Mouse (Mus musculus) gastrocnemius, adult 18-20 months (tissue): ENCODE measurements around the gene Kctd18. TPM values are rescaled to one million over a fixed set of nuclear protein-coding genes. Genes with fewer than 3 reads are reported as not detected.

ENCODE experiments used
- DNase-seq: peaks from one replicate; pipeline ENCODE4 v3.0.0; 2021; ENCODE audit warnings: low spot score
- total RNA-seq, 2 experiments: library from RNA; stranded (reverse); gene quantifications; 2 replicates each; pipeline ENCODE4 v1.2.3; 2021

Kctd18 gene
- total RNA-seq, 2 experiments from 2014 or later, result 4.7 to 5.6 TPM

DNA sequence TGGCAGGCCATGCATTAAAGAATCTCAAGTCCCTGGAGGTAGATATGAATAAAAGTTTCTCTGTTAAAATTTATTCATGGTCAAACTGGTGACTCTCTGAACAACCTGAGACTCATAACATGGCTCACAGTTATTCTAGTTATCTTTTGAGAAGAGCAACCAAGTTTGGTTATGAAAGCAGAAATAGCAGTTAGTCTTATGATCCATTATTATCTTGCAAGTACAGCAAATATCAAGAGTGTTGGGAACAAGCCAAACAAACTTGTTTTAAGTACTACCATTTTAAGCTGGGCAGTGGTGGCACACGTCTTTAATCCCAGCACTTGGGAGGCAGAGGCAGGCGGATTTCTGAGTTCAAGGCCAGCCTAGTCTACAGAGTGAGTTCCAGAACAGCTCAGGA, 27.5 kb downstream of the Kctd18 start:
- no peak for DNase-seq

DNA sequence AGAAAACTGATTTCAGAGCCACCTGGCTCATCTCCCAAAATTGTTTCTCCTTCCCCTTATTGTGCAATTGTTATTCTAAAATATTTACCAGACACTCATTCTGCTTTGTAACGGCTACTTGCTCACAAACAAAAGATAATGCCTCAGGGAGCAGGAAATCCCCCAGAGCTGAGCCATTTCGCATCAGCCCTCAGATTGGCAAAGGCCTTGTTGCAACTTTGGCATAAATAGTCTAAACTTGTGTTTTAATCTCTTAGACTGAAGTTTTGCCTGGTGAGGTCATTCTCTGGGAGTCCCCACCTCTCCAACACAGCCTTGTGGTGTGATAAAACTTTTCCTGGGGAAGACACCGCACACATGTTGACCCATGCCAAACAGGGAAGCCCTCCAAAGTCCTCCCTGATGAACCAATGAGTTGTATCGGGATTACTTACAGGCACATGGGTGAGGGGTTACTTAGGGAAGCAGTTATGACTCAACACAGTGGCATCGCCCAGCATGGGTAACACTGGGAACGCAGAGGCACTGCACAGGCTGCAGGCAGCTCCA, 29.6 kb downstream of the Kctd18 start:
- DNase-seq, result peak; percentile 32

DNA sequence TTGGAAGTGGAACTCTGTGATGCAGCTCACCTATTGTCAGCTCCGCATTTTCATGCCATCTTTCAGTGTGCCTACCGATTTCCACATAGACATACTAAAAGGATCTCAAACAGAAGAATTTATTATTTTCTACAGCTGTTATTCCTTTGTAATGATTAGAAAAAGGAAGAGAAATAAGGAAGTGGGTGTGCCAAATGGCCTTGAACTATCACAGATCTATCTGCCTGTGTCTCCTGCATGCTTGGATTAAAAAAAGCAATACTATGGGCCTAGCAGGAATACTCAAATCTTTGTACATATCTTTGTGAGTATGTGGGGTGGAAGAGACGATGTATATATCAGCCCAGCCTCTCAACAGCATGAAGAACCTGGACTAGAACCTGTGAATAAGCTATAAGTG, 41.9 kb downstream of the Kctd18 start:
- no peak for DNase-seq

DNA sequence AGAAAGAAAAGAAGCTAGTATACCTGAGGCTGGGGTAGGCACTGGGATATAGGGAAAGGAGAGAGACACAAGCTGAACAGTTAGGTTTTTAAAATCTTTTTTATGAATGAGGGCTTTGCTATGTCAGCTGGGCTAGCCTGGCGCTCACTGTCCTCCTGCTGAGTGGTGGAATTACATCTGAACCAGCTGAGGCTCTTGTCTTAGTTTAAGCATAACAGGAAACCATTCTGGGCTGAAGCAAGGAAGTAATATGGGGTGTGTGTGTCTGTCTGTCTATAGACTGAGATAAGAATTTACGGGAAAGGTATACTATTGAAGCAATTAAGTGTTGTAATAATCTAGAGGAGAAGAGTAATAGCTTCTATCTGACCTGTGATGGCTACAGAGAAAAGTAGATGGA, 47.2 kb downstream of the Kctd18 start:
- DNase-seq, result no peak

DNA sequence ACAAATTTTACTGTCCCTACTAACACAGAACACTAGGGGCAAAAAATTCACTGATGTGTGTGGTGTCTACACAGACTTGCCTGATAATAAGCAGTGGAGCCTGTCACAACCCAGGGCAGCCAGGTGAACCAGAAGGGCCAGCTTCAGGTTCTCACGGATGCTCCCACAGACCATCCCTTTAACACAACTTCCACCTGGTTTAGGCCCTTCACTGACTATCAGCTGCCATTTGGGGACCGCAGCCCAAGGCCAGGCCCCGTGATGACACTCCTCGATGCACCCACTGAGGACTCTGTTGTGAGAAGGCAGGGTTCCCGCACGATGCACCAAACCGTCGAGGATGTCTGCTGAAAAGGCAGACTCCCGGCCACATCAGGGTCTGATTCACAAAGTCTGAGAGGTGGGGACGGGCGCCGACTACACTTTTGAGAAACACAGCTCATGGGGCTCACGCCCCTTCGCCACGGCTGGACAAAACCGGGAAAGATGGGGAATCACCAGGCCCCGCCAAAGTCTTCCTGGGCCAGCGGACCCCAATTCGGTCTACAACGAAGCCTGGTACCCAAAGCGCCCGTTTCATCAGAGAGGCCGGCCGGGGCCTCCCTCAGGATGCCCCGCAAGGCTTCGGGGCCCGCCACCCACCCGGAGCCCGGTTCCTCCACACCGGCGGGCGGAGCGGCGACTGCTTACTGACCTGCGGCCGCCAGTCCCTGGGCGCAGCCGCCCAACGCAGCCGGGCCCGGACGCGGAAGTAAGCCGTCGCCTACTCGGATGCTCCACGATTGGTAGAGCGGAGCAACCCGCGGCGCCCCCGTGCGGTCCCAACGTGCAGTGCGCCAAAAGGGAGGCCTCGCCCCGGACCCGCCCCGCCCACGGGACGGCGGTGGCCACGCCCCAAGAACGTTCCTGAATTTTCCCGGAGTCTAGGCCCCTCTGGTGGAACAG, 49.2 kb downstream of the Kctd18 start:
- DNase-seq, result peak; percentile 97

DNA sequence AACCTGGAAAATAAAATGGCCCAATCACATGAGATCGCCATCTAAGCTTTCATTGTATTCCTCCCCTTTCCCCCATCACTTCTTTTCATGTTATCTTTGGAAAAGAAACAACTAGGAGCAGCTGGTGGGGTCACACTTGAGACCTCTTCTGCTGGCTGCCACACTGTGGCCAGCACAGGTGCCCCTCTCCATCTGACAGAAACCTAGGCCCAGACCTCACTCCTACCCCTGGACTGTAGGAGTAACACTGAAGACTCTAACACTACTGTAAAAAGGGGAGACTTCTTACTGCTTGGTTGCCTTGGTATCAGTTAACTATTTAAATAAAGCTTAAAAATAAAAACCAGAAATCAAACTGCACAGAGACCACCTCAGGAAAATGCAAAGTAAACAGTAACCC, 63.0 kb downstream of the Kctd18 start:
- DNase-seq, result no peak

DNA sequence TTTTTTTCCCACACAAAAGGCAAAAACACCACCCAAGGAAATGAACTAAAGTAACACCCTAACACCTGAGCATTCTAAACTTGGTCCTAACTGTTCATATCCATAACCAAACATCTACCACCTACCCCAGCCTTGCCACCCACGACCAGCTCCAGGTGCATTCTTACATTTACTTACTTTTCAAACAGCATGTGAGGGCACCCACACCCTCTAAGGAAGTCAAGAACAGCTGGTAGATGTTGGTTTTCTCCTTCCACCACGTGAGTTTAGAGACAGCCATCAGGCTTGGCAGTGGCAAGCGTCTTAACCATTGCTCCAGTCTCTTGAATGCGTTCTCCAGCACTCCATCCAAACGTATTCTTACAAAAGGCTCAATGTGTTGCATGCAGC, 64.4 kb downstream of the Kctd18 start:
- DNase-seq, result no peak

DNA sequence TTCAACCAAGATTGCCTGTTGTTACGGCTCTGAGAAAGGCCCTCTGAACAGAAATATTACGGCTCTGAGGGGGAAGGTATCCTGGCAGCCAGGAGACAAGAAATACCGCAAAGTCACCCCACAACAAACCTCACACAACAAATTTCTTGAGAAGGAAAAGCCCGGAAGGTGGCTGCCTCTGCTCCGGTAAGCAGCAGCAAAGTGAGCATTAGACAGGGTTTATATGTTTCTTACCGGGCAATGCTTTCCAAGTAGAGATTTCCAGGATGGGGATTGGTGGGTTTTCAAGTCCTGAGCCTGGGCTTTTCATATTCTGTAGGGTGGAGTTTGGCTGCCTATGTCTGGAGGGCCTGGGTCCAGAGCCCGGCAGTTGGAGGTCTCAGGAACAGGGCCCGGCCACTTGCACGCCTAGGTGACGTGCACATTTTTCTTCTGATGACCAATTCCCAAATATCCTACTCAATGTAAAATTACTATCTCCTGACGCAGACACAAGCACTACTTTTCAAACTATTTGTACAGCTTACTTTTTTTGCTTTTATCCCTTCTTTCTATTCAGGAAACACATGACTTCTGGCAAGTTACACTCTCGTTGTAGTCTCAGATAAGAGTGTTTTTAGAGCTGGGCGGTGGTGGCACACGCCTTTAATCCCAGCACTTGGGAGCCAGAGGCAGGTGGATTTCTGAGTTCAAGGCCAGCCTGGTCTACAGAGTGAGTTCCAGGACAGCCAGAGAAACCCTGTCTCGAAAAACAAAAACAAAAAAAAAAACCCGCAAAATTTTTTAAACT, 65.0 kb downstream of the Kctd18 start:
- no peak for DNase-seq

DNA sequence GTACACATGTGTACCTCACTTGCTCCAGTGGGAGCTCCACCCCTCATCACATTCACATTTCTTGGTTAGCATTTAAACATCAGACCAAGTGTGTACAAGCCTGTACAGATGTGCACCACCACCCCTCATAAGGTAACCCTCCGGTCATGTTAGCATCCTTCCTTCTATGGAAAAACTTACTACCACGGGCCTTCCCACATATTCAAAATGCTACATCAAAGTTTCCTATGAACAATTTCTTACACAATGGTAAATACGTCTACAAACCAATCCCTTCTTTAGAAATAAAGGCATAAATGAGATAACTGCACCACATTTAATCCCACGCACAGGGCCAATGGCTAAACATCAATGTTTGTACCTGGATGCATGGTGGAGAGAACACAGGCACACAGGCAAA, 66.2 kb downstream of the Kctd18 start:
- DNase-seq, result no peak

DNA sequence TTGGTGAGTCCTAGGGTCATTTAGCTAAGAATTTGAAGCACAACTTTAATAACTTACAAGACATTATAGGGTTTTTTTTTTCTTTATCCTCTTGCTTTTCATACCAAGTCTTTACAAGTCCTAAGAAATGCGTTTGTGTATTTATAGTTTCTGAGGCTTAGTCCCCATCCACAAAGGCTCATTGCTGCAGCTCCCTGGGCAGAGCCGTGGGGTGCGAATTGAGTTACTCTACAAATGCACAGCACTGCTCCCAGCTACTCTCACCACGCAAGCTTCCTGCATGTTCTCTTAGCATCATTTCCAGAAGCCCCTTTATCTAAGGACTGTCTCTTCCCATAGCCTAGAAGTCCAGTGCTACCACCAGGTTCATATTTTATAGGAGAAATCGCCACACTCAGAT, 69.0 kb downstream of the Kctd18 start:
- no peak for DNase-seq

DNA sequence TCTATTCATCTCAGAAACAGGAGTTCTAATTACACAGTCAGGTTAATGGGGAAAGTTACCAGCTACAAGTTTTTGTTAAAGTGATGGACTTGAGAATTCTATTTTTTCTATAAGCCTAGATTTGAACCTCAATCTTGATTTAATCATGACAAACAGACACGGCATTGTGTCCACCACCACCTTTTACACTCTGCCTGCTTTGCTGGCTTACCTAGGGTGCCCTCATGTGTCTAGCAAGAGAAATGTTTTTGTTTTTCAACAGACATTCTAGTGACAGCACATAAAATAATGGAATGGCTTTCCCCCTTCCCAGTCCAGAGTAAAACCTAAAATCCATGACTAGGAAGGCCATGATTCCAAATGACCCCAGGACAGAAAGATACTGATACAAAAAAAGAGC, 69.6 kb downstream of the Kctd18 start:
- no peak for DNase-seq

DNA sequence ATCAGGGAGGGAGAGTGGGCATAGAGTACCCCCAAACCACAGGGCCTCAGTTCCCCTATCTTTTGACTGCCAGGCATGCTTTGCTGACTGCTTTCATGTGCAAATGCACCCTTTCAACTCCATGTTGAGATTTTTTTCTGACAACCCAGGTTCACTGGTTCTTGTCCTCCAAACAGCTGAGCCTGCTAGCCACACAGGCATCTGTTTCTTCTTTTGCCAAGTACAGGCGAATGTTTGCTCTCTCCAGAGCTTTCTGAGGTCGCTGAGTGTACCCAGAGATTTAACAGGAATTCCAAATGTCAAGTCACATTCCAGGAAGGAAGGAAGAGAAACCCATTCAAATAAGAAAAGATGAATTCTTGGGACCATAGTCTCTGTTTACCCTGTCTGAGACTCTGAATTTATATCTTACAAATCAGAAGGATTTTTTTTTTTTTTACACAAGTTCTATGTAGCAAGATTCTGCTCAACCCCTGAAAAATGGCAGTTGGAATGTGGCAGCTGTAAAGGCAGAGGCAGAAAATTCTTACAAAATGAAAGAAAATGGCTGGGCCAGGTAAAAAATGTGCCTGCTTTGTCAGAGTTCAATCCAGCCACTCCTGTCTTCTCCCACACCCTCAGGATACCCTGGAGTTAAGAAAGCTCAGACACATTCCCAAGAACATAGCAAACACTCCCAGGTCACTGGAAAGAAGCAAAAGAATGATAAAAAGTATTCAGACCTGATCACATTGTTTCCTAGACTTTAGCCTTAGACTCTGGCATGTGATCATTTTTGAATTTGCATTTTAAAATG, 71.0 kb downstream of the Kctd18 start:
- DNase-seq, result no peak

DNA sequence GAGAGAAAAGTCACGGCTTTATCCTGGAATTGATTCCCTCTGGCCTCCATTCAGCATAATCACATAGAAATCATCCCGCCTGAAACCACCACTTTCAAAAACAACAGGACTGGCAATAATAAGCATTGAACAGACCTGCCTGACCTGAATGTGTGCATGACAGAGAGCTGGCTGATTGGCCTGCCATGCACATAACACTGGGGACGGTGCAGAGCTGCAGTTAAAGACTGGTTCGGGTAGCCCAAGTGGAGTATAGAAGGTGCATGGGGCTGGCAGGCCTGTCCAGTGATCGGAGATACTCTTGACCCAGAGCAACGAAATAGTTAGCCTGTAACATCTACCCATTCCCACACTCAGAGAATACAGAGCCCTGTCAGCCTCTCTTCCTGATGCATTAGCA, 76.5 kb downstream of the Kctd18 start:
- no peak for DNase-seq

DNA sequence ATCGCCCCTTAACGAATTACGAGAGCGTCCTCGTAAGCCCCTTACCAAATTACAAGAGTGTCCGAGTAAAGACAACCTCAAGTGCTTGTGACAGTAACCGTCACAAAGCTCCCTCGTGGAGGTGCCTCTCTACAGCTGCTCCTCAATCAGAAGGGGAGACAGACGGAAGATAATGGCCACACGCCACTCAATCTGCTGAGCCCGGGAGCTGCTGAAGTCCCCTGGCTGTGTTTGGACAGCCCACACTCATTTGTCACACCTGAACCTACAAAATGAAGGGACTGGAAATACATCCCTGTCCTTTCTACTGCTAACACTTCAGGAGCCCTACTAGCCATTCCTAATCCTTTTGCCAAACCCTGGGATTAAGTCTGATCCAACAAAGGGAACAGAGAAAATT, 77.0 kb downstream of the Kctd18 start:
- no peak for DNase-seq

DNA sequence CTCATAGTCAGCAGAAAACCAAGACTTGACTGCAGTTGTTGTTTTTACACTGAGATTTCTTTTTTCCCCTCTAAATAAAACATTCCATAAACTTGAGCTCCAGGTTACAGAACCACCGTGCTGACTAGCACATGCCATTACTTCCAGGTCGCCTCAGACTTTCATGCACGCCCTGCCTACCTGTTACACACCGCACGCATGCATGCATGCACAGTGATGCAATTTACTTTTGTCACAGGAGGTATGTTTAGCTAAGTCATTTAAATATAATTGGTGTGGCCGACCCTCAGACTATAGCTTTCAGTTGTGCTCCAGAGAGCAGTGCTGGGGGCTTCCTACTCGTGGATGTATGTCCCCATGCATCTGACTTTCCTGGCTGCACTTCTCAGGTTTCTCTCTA, 77.7 kb downstream of the Kctd18 start:
- DNase-seq, result no peak

DNA sequence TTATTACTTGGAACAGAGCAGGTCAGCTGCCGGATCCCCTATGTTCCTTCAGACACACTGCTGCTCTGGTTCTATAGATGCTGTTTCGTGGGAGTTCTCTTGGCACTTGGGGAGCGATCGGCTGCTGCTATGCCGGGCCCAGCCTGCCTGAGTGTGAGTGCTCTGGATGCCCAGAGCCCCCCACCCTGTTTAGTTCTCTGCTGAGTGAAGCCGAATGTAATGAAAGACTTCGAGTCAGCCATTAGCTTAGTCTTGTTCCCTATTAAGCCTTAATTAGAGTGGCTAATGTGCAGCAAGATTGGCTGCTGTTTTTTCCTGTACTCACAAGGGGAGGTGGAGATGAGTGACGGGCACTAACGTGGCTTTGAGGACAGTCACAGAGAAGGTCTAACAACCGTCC, 78.1 kb downstream of the Kctd18 start:
- no peak for DNase-seq

DNA sequence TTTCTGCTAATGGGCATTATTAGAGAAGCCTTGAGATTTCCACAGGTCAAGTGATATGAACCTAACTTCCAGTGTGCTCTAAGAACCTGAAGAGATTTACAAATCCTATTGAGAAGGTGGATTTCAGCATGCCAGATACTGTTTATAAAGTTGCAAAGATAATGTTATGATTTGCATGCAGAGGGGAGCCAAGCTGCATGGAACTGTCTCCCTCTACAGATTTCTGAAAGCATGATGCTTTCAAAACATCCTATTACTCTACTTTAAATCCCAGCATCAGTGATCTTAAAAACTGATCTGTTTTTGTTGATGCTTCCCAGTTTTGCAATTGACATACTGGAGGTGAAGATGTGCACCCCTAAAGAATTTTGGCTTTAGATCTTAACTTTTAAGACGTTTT, 84.5 kb downstream of the Kctd18 start:
- no peak for DNase-seq

DNA sequence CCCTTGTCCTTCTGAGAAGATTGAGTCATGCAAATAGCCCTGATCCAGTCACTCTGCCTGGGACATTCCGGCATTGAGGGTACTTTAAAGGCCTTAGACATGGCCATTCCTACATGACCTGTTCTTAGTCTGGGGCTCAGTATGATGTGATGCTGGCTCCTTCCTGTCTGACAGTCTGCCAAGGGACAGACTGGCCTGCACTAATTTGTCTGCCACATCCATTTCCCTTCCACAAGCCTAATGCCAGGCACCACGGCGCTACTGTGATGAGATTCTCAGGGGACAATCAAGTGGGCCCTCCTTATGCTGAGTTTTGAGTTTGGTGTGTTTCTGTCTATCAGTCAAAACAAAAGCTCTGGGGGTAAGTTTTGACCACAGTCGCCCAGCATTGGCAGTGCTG, 100.2 kb downstream of the Kctd18 start:
- no peak for DNase-seq

DNA sequence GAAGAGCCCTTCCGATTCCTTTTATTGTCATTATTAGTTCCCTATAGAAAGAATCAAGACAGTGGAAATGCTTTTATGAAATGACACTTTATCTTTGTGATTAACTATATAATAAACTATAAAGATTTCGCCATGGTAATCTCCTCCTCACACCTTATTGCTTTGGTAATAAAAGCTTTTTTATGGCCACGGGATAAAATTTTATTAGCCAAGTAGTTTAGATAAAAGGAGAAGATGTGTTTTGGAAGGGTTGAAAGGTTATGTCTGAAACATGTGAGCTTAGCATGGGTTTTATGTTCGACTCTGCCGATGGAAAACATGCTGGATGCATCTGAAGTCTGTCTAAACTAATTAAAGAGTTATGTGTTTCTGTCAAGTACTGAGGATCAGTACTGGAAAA, 101.4 kb downstream of the Kctd18 start:
- DNase-seq, result no peak

DNA sequence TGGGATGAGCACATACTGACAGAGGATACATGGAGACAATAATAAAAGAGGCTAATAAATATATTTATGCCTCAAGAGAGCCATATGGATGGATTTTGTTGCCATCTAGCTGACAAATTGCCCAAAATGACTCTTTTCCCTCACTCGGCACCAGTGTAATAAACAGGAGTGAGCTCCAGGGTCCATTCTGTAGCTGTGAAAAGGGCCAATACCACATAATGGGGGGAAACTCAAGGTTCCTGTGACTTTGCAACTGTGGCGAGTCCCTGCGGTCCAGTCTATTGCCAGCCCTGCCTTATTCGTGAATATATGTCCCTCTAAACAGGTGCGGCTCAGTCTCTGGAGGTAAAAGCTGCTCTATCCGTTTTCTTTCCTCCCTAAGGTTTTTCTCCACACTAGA, 107.2 kb downstream of the Kctd18 start:
- DNase-seq, result no peak

DNA sequence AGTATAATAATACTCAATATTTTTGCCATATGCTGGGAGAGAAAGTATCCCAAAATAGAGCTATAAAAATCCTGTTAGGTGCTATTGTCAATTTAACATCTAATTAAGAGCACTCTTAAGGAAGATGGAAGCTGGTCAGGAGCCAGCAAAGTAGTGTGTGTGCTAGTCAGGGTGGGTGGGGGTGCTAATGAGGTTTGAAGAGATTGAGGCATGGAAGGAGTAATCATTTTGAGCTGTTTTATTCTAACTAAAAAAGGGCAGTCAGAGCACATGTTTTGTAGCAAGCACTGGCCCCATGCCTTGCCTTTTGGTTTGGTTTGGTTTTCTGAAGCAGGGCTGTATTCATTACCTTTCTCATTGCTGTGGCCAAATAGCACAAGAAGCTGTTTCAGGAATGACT, 112.4 kb downstream of the Kctd18 start:
- DNase-seq, result no peak

DNA sequence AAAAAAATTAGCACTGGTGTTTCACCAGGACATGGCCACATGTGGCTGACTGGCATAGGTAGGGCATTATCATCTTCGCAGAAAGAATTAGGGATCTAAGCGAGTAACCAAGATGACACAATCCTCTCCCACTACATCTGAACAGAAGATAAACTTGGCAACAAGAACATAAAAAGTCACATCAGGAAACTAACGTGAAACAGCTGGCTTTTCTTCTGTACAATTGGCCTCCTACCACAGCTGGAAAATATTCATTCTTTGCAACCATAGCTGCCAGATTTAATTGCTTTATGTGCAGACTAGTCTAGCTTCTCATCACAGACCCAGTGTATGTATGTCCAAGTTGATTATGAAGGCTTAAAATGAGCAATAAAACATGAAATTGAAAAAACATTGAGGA, 112.8 kb downstream of the Kctd18 start:
- no peak for DNase-seq
